Mouse (Mus musculus) left cerebral cortex, postnatal 14 days (tissue): ENCODE results near the gene Olfr115. TPM values are rescaled to one million over a fixed set of nuclear protein-coding genes. Genes with fewer than 3 reads are reported as not detected.

ENCODE experiments used
- DNase-seq, 2 experiments: peaks; one replicate each; pipeline ENCODE4 v3.0.0; 2021 to 2022; ENCODE audit warnings: low spot score in 2 of 2, mixed read lengths in 1 of 2
- intact Hi-C: fragments of 180-260 bp; cut with DNase I; formaldehyde crosslinking; loops from one replicate; pipeline ENCODE4 v1.15.1; 2025
- long read RNA-seq, 2 experiments: library from polyadenylated mRNA; stranded (forward); transcript quantifications; one replicate each; pipeline ENCODE4 v2.0.0; 2021
- total RNA-seq, 2 experiments: library from RNA; stranded (reverse); gene quantifications; 2 replicates each; pipeline ENCODE4 v1.2.3; 2021

Olfr115 gene
- total RNA-seq, result not detected
- long read RNA-seq, experiment 1, result 0 reads
- long read RNA-seq, experiment 2, result 0 reads

DNA sequence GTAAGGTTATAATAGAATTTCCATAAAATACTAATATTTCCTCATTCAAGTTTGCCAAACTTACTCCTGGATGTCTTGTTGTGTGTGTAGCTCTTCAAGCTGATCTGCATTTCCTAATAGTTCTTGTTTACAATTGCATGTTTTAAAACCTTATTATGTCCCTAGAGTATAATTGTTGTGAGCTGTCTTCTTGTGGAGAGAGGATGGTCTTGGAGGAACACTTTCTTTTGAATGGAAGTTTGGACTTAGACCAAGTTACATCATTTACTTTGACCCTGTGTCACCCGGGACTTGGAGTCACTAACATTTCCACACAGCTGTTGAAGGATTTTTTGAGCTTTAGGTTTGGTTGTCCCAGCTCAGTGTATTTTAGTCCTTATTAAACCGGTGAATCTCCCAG, at the start of gene Olfr115, which contains the start of gene Olfr116:
Gene Olfr115, minus strand, starts transcription at position 101 of the 400 bp plus-strand sequence.
Gene Olfr116, minus strand, starts transcription at position 191 of the 400 bp plus-strand sequence.
- intact Hi-C loops, result no loop called here
- DNase-seq, result no peak

DNA sequence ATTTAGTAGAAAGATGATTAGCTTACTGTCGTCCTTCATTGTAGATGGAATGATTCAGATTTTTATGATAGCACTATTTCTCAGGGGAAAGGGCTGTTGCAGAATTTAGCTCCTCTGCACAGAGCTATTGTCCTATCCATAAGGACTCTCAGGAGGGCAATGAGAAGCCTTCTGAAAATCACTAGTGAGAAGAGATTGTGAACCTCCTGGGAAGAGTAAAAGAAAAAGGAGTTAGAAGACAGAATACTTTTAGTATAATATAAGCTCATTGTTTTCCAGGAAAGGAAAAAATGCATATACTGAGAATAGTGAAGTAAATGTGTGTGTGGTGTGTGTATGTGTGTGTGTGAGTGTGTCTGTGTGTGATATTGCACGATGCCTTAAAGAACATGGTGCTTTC, 39.8 kb upstream of the Olfr115 start, which contains the start of gene Olfr118:
Gene Olfr118, plus strand, starts transcription at position 301 of the 400 bp plus-strand sequence.
- DNase-seq, result no peak
- intact Hi-C loops, result no loop called here

- no peak for DNase-seq
- intact Hi-C loops, result no loop called here
Measured at GRCm38 (mm10) chr17:37663682-37664081, 36.8 kb upstream of the Olfr115 start, which contains the start of gene Olfr117. Olfr117 (minus strand) TSS chr17:37663782.

DNA sequence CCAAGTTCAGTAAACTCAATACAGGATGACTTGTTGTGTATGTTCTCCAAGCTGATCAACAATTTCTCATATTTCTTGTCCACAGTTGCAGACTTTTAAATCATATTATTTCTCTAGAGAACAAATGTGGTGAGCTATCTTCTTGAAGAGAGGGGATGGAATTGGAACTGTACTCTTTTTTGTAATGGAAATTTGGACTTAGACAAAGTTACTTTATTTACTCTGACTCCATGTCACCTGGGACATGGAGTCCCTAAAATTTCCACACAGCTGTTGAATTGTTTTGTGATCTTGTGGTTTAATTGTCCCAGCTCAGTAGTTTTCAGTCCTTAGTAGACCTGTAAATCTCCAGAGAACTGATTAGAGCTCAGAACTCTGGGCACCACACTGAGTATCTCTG, 34.3 kb downstream of the Olfr115 start, which contains the start of gene Olfr114:
Gene Olfr114, minus strand, starts transcription at position 101 of the 400 bp plus-strand sequence.
- DNase-seq, result no peak
- intact Hi-C loops, result no loop called here

GRCm38 (mm10) chr17:37577563-37577962, 49.3 kb downstream of the Olfr115 start, which contains the start of gene Olfr113:
Olfr113 (minus strand) TSS chr17:37577663.
- intact Hi-C loops, result no loop called here
- DNase-seq, result no peak

DNA sequence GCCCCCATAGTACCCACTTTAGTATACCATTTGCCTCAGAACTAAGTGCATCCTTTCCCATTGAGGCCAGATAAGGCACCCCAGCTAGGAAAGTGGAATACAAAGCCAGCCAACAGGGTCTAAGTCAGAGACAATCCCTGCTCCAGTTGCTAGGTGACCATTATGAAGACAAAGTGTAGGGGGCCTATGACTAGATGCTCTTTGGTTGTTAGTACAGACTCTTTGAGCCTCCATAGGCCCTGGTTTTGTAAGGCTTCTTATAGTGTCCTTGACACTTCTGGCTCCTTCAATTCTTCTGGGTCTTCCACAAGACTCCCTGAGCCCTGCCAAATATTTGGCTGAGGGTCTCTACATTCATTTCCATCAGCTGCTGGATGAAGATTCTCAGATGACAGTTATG, 57.6 kb downstream of the Olfr115 start, which contains the start of gene Olfr112:
Gene Olfr112, minus strand, starts transcription at position 101 of the 400 bp plus-strand sequence.
- no peak for DNase-seq
- intact Hi-C loops, result no loop called here

Other genes with a start within 250 kb of the Olfr115 start
- gene Olfr105-ps, start 248.1 kb downstream of the Olfr115 start, total RNA-seq, result not detected
- not detected for gene Olfr106-ps, start 236.7 kb downstream of the Olfr115 start, total RNA-seq
- not detected for gene Olfr107, start 227.9 kb downstream of the Olfr115 start, total RNA-seq
- not detected for gene Olfr108, start 181.6 kb downstream of the Olfr115 start, total RNA-seq
- gene Olfr109, start 168.2 kb downstream of the Olfr115 start, total RNA-seq, result not detected
- not detected for gene H2-M2, start 143.6 kb downstream of the Olfr115 start, total RNA-seq
- not detected for gene Olfr110, start 134.6 kb downstream of the Olfr115 start, total RNA-seq
- not detected for gene Olfr111, start 119.1 kb downstream of the Olfr115 start, total RNA-seq
- not detected for gene Olfr112, start 57.7 kb downstream of the Olfr115 start, total RNA-seq
- gene Olfr113, start 49.4 kb downstream of the Olfr115 start, total RNA-seq, result not detected
- gene Olfr114, start 34.4 kb downstream of the Olfr115 start, total RNA-seq, result not detected
- not detected for gene Olfr116, start 90 bp upstream of the Olfr115 start, total RNA-seq
- not detected for gene Olfr117, start 36.7 kb upstream of the Olfr115 start, total RNA-seq
- not detected for gene Olfr118, start 39.9 kb upstream of the Olfr115 start, total RNA-seq
- gene Olfr119, start 69.5 kb upstream of the Olfr115 start, total RNA-seq, result not detected
- not detected for gene Olfr120, start 94.7 kb upstream of the Olfr115 start, total RNA-seq
- gene Olfr121, start 121.7 kb upstream of the Olfr115 start, total RNA-seq, result not detected
- not detected for gene Olfr122, start 141.5 kb upstream of the Olfr115 start, total RNA-seq
- gene Olfr123, start 166.4 kb upstream of the Olfr115 start, total RNA-seq, result not detected
- not detected for gene Olfr124, start 172.8 kb upstream of the Olfr115 start, total RNA-seq
- gene Olfr125, start 205.8 kb upstream of the Olfr115 start, total RNA-seq, result not detected
- gene Olfr126, start 220.4 kb upstream of the Olfr115 start, total RNA-seq, result not detected